Mouse (Mus musculus) forebrain, postnatal 0 days (tissue): ENCODE results near the gene Nono. TPM values are rescaled to one million over a fixed set of nuclear protein-coding genes. Genes with fewer than 3 reads are reported as not detected.

Experiments used
- ATAC-seq: fragments of 200-750 bp; cut with Nextera tagmentation; 2 replicates; pipeline ENCODE4 v1.8.0; 2017; ENCODE audit warnings: mild to moderate bottlenecking, moderate library complexity
- DNase-seq: peaks from one replicate; pipeline ENCODE4 v3.0.0-alpha.2; 2015
- H3K27ac ChIP-seq: fragments of 300-500 bp; sonication (generic); 2 replicates; pipeline ENCODE4 v1.5.1; 2014; ENCODE audit warnings: low read depth, mild to moderate bottlenecking, antibody characterized with exemption, low read length, moderate library complexity, mixed read lengths
- H3K27me3 ChIP-seq: fragments of 300-500 bp; sonication (generic); 2 replicates; pipeline ENCODE4 v1.6.1; 2014; ENCODE audit warnings: mild to moderate bottlenecking, low read length, mixed read lengths; ENCODE audit not compliant: insufficient read depth
- H3K36me3 ChIP-seq: fragments of 300-500 bp; sonication (generic); 2 replicates; pipeline ENCODE4 v1.6.1; 2014; ENCODE audit warnings: mild to moderate bottlenecking, moderate library complexity; ENCODE audit not compliant: insufficient read depth
- H3K4me1 ChIP-seq: fragments of 300-500 bp; sonication (generic); 2 replicates; pipeline ENCODE4 v1.6.1; 2014; ENCODE audit warnings: antibody characterized with exemption; ENCODE audit not compliant: insufficient read depth
- H3K4me2 ChIP-seq: fragments of 300-500 bp; sonication (generic); 2 replicates; pipeline ENCODE4 v1.6.1; 2014; ENCODE audit warnings: low read depth, mild to moderate bottlenecking, moderate library complexity
- H3K4me3 ChIP-seq: fragments of 300-500 bp; sonication (generic); 2 replicates; pipeline ENCODE4 v1.5.1; 2014; ENCODE audit warnings: low read depth, low read length, mixed read lengths
- H3K9ac ChIP-seq: fragments of 300-500 bp; sonication (generic); 2 replicates; pipeline ENCODE4 v1.6.1; 2014; ENCODE audit warnings: mild to moderate bottlenecking
- H3K9me3 ChIP-seq: fragments of 300-500 bp; sonication (generic); 2 replicates; pipeline ENCODE4 v1.6.1; 2016; ENCODE audit warnings: low read length
- CTCF ChIP-seq: sonication (generic); IDR thresholded peaks from 2 replicates; pipeline ENCODE4 v1.5.1; 2016; ENCODE audit warnings: antibody characterized with exemption, control low read depth, low read depth
- WGBS: fragments of 180-500 bp; shearing (Covaris S2); extraction: QIAGEN DNeasy Blood & Tissue Kit; methylation state at CpG from one replicate; pipeline ENCODE4 v1.1.7; 2014; 5-methylcytosine and 5-hydroxymethylcytosine counted together
- polyA plus RNA-seq: library from polyadenylated mRNA; unstranded; fragments of >200 nt; fragmentation: Nextera tagmentation; extraction: Ambion mirVana; gene quantifications from 2 replicates; pipeline ENCODE4 v1.2.1, GENCODE M21; 2015
- total RNA-seq: library from RNA; depleted of rRNA; stranded (reverse); fragments of >200 nt; gene quantifications from 2 replicates; pipeline ENCODE4 v1.2.3, GENCODE M21; 2014

The Nono gene
- total and polyA plus RNA-seq, 2 experiments from 2014 or later, result 246 to 379 TPM

GRCm38 (mm10) chrX:101394341-101394740 is 34.8 kb upstream of the Nono start:
- Histone ChIP-seq H3K4me1 (no peaks in the 10 kb centered on the region), H3K27me3 (no peaks in the 10 kb centered on the region), H3K4me2 (no peak overlapping the region), H3K27ac (no peak overlapping the region), H3K4me3 (no peak overlapping the region), H3K9me3 (no peaks in the 10 kb centered on the region), H3K36me3 (no peaks in the 10 kb centered on the region), H3K9ac (no peak overlapping the region)
- no peak for TF ChIP-seq CTCF
- no peak for ATAC-seq
- WGBS, result 62% methylated on average over 2 of the region's 2 CpGs
- no peak for DNase-seq

GRCm38 (mm10) chrX:101396459-101396858 is 32.7 kb upstream of the Nono start:
- Histone ChIP-seq H3K9ac (no peak overlapping the region), H3K27me3 (no peaks in the 10 kb centered on the region), H3K36me3 (no peaks in the 10 kb centered on the region), H3K4me2 (no peak overlapping the region), H3K4me3 (no peak overlapping the region), H3K4me1 (no peaks in the 10 kb centered on the region), H3K27ac (no peak overlapping the region), H3K9me3 (no peaks in the 10 kb centered on the region)
- ATAC-seq, result no peak
- no peak for DNase-seq
- no peak for TF ChIP-seq CTCF
- 30% methylated on average over 11 of the region's 11 CpGs for WGBS

GRCm38 (mm10) chrX:101418946-101419724 is 10.0 kb upstream of the Nono start:
- H3K9me3 ChIP-seq, result no peaks in the 10 kb centered on the region
- no peaks in the 10 kb centered on the region for H3K27me3 ChIP-seq
- H3K27ac ChIP-seq, result peak overlapping the region; percentile 86
- peak overlapping the region; percentile 67 for H3K9ac ChIP-seq
- H3K4me2 ChIP-seq, result peak overlapping the region; percentile 57
- H3K4me1 ChIP-seq, result no peaks in the 10 kb centered on the region
- H3K4me3 ChIP-seq, result peak overlapping the region; percentile 56
- WGBS, result 37% methylated on average over 35 of the region's 36 CpGs
- TF ChIP-seq CTCF, result peak; percentile 47
- peak; percentile 23 for ATAC-seq
- peak; percentile 32 for DNase-seq
- peaks cover 4% of the 10 kb centered on the region; the same call in 1 of the 2 replicates for H3K36me3 ChIP-seq

GRCm38 (mm10) chrX:101419725-101420699 is 9.1 kb upstream of the Nono start:
- DNase-seq (peak; percentile 92), ATAC-seq (peak; percentile 98)
- Histone ChIP-seq H3K27me3 (no peaks in the 10 kb centered on the region), H3K9ac (peak overlapping the region; percentile 67), H3K4me3 (peak overlapping the region; percentile 56), H3K27ac (peak overlapping the region; percentile 86), H3K36me3 (peaks cover 4% of the 10 kb centered on the region; the same call in 1 of the 2 replicates), H3K4me2 (peak overlapping the region; percentile 57), H3K4me1 (no peaks in the 10 kb centered on the region), H3K9me3 (no peaks in the 10 kb centered on the region)
- no peak for TF ChIP-seq CTCF
- 26% methylated on average over 54 of the region's 54 CpGs for WGBS

DNA sequence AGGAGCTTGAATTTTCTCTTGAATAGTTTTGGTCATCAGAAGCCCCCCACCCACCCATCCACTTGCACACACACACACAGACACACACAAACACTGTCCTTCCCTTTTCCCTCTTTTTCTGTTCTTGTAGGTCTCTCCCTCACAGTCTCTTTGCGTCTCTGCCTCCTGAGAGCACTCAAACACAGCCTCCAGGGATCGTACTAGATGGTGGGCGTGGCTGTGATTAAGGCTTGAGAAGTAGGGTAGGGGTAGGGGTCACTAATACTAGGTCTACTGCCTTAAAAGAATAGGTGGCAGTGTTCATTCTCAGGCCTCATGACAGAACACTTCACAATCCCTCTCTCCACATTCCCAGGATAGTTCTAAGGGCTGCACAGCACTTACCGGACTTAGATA is 8.4 kb upstream of the Nono start, which contains the start of gene Zmym3:
Gene Zmym3, minus strand, starts transcription at position 150 of the 396 bp plus-strand sequence.
- H3K4me2 ChIP-seq, result peak within 1 kb of the TSS; percentile 52
- whole genome bisulfite sequencing, result 26% methylated on average over 4 of the region's 4 CpGs

GRCm38 (mm10) chrX:101423462-101423861 is 5.7 kb upstream of the Nono start:
- Histone ChIP-seq H3K36me3 (no peaks in the 10 kb centered on the region), H3K27ac (no peak overlapping the region), H3K9me3 (no peaks in the 10 kb centered on the region), H3K4me3 (no peak overlapping the region), H3K4me2 (no peak overlapping the region), H3K4me1 (peaks cover 1% of the 10 kb centered on the region; the same call in 1 of the 2 replicates), H3K9ac (no peak overlapping the region), H3K27me3 (no peaks in the 10 kb centered on the region)
- DNase-seq, result no peak
- WGBS, result 76% methylated on average over 2 of the region's 2 CpGs
- no peak for TF ChIP-seq CTCF
- no peak for ATAC-seq

More for the DNA sequence above, 8.4 kb upstream of the Nono start, which contains the start of gene Zmym3:
- Histone ChIP-seq H3K4me3 (peak within 1 kb of the TSS; percentile 56), H3K9me3 (no peaks in the 10 kb centered on the region), H3K36me3 (peaks cover under 1% of the 10 kb centered on the region; the same call in 1 of the 2 replicates), H3K4me1 (no peaks in the 10 kb centered on the region), H3K27me3 (no peaks in the 10 kb centered on the region), H3K27ac (peak within 1 kb of the TSS; percentile 86), H3K9ac (peak within 1 kb of the TSS; percentile 67)
- peak; percentile 16 for DNase-seq
- no peak for TF ChIP-seq CTCF
- ATAC-seq, result no peak
